Mouse (Mus musculus): ENCODE data around the gene Fcna.

The Fcna gene

DNA sequence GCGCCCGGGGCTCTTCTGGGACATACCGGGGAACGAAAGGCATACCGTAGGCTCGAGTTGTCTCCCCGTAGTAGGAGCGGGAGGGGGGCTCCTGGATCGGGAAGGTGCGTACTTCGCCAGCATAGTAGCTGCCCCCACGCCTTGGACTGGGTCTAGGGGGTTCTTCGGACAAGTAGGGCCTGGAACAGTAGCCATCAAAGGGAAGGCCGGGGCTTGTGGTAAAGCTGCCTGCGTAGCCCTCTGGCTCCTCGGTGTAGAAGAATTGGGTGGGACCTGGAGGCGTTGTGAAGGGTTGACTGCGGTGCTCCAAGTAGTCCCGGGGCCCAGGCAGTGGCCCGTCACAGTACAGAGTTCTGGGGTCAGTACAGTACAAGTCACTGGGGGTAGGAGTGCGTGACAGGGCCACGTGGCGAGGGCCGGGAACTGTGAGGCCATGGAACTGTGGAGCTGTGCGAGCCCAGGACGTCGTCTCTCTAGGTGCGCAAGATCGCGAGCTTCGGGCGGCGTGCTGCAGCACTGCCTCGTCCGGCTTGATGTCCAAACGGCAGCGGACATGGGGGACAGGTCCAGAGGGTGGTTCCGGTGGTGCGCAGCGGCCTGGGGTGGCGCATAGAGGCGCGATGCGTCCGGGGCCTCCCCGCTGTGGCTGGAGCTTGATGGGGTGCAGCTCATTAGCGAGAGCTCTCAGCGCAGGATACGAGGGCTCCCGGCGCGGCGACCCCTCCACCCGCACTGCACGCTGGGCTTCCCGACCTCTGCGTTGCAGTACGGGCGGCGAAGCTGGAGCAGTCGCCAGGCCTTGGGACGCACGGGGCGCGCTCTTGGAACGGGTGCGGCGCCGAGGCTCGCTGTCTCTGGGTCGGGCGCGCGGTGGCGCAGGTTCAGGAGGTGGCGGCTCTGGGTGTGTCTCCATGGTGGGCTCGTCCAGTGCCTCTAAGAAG is 48.8 kb downstream of the Fcna start:
- no peak for DNase-seq (ENCODE audit: low read depth, low spot score)

DNA sequence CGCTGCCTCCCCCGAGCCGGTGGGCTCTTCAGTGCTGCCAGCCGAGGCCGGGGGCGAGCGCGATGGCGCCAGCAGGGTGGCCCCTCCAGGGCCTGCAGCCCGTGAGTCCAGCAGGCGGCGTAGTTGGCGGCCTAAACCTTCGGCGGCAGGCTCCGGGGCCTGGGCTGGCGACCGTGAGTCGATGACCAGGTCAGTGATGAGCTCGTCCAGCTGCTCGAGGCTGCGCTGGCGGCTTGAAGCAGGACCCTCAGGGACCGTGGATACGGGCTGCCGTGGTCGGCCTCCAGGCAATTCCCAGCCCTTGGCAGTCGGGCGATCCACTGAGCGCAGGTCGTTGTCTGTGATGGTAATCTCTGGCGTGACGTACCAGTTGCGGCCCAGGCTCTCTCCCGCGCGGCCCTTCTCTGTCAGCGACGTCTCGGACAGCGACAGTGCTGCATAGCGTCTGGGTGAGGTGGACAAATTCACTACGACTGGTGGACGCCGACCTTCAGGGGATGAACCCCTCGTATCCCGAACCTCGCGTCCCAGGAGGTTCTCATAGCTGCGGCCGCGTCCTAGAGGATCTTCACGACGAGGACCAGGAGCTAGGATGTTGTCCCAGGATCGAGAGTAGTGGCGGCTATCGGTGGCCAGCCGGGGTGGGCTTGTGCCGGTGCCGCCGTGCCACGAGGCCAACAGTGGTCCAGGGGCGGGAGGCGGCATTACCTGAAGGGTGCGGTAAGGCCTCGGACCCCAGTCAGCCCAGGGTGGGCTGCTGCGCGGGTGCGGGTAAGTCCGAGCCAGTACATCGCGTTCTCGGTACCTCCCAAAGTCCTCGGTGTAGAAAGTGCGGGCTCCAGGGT is 49.7 kb downstream of the Fcna start:
- no peak for DNase-seq (ENCODE audit: low read depth, low spot score)

DNA sequence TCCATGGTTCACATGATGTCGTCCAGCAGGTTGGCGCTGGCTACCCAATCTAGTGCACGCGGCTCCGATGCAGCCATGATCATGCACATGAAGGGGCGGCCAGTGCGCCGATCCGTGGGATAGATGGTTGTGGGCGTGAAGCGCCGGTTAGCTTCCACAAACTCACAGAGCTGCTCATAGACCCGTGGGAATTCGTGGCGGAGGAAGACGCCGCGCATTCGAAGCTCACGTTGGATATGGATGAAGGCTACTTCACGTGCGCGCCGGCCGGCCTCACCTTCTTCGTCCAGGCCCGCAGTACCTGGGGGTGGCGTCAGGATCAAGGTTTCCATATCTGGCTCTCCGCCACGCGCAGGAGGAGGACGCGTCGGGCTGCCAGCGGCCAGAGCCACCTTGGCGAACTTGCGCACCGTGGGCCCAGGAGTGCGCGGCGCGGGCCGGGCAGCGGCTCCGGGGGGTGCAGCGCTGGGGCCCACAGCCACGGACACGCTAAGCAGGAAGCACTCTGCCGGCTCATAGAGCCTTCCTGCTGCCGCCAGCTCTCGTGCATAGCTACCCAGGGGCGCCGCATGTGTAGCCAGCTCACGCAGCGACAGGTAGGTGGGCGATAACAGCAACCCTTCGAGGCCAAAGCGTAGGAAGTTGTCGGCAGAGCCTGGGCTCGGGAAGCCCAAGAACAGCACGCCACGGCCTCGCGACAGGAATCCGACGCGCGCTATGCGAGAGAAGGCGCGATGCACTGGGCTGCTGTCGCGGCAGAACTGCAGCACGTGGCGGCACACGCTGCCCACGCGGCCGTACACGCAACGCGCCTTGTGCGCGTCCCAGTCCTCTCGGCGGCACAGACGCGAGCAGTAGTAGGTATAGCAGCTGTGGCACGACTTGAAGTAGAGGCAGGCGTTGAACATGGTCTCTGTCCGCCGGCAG is 50.6 kb downstream of the Fcna start:
- no peak for DNase-seq (ENCODE audit: low read depth, low spot score)

DNA sequence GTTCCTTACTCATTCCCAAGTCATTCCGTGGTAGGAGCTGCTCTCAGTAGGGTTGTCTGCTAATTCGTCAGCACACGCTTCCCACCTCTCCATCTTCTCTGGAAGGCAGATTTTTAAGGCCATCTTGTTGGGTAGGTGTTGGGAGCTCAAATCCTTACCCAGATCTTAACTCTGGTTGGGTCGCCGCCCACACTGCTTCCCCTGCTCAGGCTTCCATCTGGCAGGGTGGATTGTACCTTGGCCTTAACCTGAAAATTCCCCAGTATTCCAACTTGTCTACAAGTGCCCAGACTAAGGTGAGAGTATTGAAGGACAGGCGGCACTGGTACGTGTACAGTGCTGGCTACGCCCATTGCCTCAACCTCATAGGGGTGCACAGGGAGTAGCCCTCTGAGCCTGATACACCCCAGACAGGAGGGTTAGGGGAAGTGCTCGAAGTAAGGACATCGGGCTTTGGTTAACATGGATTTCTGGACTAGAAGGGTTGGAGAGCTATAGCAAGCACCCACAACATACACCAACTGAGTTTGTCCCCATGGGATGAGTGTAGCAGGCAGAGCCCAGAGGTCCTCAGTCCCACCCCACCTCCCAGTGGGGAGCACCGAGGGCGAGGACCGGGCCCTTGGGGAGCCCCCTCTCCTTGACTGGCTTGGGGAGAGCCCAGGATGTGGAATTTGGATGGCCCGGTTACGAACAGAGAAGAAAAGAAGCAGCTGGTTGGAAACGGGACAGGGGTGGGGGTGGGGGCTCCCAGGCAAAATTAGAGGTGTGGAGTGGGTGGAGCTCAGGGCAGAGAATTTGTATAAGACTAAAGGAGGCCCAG is 51.6 kb downstream of the Fcna start:
- no peak for DNase-seq (ENCODE audit: low read depth, low spot score)

DNA sequence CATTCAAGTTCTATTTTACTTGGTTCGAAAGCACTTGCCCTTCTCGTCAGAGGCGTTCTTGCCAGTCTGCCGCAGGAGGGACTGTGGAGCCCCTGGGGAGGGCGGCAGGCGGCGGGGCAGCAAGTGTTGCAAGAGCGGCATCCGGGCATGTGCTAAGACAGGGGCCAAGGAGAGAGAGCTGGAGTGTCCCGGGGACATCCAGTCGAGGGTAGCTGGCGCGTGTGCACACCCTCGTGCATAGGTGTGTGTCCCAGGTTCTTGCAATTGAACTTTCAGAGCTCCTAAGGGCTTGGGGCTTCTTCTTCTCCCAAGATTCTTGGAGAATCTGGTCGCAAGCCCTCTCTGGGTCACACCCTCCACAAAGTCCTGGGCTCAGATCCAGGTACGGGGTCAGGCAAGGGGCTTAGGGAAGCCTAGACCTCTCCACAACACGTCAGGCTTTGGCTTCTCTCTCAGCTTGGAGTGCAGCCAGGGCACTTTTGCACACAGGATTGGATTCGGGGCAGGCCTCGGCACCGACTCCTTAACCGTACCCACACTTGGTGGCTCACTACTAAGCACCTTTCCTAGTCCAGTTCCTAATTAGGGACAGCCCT is 52.3 kb downstream of the Fcna start:
- no peak for DNase-seq (ENCODE audit: low read depth, low spot score)

All from c-Kit-negative CD71-positive TER-119-positive erythroid progenitor cells, embryonic 14.5 days (primary cell).